Mouse (Mus musculus): ENCODE data around the gene Cnksr1. TPM values are rescaled to one million over a fixed set of nuclear protein-coding genes. Genes with fewer than 3 reads are reported as not detected.

Cnksr1 gene
- total RNA-seq, 2 experiments from 2014 or later, result 2.3 to 4.4 TPM

GRCm38 (mm10) chr4:134253722-134254324 lies 15.6 kb upstream of the Cnksr1 start, which contains the start of gene Grrp1:
Grrp1 (minus strand) TSS chr4:134254106.
- intact Hi-C loops (cut with DNase I), result no loop called here
- peak in 1 of 2 experiments; percentile 56 for DNase-seq

- no peak for DNase-seq
- intact Hi-C loops (cut with DNase I), result no loop called here
Observed at GRCm38 (mm10) chr4:134252911-134253721, 14.9 kb upstream of the Cnksr1 start.

GRCm38 (mm10) chr4:134252131-134252910 lies 14.1 kb upstream of the Cnksr1 start:
- no peak for DNase-seq
- intact Hi-C loops (cut with DNase I), result no loop called here

GRCm38 (mm10) chr4:134251241-134252130 lies 13.3 kb upstream of the Cnksr1 start:
- intact Hi-C loops (cut with DNase I), result no loop called here
- DNase-seq, result peak in 1 of 2 experiments; percentile 55

GRCm38 (mm10) chr4:134250930-134251240 lies 12.7 kb upstream of the Cnksr1 start:
- intact Hi-C loops (cut with DNase I), result no loop called here
- no peak for DNase-seq

- DNase-seq, result no peak
- intact Hi-C loops (cut with DNase I), result no loop called here
Observed at GRCm38 (mm10) chr4:134250116-134250929, 12.1 kb upstream of the Cnksr1 start.

DNA sequence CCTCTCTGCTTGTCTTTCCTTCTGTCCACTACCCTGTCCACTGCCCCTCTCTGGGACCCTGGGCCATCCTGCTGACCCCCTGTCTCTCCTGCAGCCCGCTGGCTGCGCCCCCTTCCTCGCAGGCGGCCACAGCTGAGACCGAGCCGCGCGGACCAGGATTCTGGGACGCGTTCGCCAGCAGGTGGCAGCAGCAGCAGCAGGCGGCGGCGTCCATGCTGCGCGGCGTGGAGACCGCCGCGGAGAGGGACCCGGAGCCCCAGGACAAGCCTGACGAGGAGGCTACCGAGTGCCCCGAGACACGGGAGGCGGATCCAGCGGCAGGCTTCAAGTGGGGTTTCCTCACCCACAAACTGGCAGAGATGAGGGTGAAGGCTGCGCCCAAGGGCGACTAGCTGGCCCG lies 11.5 kb upstream of the Cnksr1 start:
- intact Hi-C loops (cut with DNase I), result loop anchor here (1.0 to 5.0 kb wide), 3 partner anchors 19 to 138 kb away; partner anchors contain the start of gene Pdik1l
- DNase-seq, result peak; percentile 85 to 89

DNA sequence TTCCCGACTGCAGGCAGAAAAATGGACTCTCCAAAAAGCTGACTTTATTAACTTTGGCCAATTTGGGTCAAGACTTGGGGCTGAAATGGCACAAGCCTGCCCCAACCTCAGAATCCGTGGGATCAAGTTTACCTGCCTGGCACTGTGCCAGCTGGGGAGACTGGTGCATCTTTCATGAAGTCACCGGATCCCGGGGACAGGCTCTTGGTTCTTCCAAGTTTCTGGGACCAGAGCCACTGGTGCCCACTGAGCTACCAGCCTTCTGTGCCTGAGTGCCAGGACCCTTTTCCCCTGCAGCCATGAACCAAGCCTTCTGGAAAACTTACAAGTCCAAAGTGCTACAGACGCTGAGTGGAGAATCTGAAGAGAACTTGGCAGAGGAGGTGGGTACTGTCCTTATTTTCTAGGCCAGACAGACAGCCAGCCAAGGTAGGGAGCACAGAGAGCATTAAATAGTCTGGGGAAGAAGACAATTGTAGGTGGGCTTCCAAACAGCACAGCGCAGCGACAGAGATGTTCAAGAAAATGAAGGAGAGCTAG lies 8.6 kb upstream of the Cnksr1 start, which contains the start of gene Gm30191:
Gm30191 (plus strand) TSS at position 217 of the 540 bp plus-strand sequence.
- intact Hi-C loops (cut with DNase I), result loop anchor here (5.0 kb wide), 1 partner anchor 141 kb away; no protein-coding TSS in a partner anchor

DNA sequence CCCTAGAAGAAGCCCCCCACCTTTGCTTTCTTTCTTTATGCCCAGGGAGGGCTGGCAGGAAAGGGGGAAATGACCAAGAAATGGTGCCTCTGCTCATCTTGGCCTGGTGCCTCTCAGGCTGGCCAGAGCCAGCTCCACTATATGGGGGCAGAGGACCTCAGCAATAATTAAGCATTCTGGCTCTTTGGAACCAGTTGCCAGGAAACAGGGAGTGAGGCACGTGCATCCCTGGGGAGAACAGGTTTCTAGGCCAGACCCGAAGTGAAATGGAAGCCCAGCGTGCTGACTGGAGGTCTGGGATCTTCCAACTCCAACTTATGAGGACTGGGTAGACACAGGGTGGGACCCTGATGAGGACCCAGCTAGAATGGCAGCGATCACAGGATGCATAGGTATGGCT lies 8.1 kb upstream of the Cnksr1 start:
- DNase-seq, result no peak
- intact Hi-C loops (cut with DNase I), result loop anchor here (5.0 kb wide), 1 partner anchor 141 kb away; no protein-coding TSS in a partner anchor

More for the DNA sequence above, 8.6 kb upstream of the Cnksr1 start, which contains the start of gene Gm30191:
- DNase-seq, result no peak

- DNase-seq, result peak; percentile 95 to 98
- intact Hi-C loops (cut with DNase I), result loop anchor here (5.0 kb wide), 1 partner anchor 142 kb away; no protein-coding TSS in a partner anchor
Observed at GRCm38 (mm10) chr4:134245148-134245843, 7.1 kb upstream of the Cnksr1 start, which contains the start of gene Zfp593. Zfp593 (minus strand) TSS chr4:134245592.

DNA sequence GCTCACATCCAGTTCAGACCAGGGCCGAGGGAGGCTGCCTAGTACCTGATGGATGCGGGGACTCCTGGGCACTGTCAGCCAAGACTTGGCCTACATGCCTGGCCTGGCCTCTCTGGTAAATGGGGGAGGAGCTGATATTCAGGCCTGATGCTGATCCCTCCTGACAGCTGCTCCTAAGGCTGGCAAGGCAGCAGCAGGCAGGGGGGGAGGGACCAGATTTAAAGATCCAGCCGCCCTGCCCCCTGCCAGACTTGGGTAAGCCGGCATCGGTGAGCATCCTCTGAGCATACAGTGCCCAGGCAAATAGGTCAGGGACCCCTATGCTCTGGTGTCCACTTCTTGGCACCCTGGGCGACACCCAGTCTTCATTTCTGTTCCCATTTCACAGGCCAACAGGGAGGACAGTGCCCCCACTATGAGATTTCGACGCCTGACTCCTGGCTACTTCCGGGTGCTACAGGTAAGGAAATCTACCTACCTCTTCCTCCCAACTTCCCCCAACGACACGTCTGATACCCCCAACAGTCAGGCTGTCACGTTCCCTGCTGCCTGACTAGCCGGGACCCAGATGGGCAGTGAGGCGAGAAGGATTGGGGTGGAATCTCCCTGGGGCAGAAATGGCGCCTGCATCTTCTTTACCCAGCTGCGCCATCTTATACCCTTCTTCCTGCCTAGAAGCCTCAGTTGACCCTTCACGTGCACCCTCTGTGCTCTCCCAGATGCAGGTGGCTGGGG lies 5.5 kb upstream of the Cnksr1 start, which contains the start of gene E130218I03Rik:
E130218I03Rik (plus strand) TSS at position 147 of the 735 bp plus-strand sequence.
- intact Hi-C loops (cut with DNase I), result no loop called here
- DNase-seq, result no peak

GRCm38 (mm10) chr4:134238686-134239085 lies 487 bp upstream of the Cnksr1 start:
- intact Hi-C loops (cut with DNase I), result loop anchor here (2.0 kb wide), 1 partner anchor 52 kb away; the partner anchor contains the start of gene Cep85

DNA sequence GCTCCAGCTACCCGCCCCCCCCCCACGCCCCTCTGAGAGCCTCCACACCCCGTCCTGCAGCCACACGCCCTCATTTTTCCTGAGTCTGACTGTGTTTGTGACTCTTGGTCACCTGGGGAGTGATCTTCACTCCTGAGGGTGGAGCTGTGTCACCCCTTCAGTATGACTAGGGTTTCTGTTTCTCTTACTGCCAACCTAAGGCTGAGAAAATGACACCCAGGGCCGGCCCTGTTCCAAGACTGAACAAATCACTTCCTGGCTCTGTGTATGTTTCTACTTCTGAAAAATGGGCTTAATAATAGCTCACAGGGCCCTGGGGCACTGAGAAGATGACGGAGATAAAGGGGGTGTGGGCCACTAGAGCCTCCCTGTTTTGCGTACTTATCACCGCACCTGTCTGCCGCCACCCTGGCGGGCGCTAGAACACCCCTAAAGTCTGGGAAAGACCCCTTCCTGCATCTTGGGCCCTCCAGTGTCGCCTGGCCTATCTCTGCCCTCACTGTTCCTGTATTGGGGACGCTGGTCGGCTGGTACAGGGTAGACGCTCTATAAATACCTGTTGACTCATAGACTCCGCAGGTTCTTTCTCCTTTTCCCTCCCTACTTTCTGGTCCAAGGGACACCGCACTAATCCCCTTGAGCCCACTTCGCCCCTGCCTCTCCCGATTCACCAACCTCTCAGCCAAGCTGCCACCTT lies 469 bp downstream of the Cnksr1 start:
- intact Hi-C loops (cut with DNase I), result loop anchor here (2.0 kb wide), 1 partner anchor 51 kb away; the partner anchor contains the start of gene Cep85
- no peak for DNase-seq

More at GRCm38 (mm10) chr4:134238686-134239085, 487 bp upstream of the Cnksr1 start:
- DNase-seq, result no peak

GRCm38 (mm10) chr4:134234876-134235275 lies 3.3 kb downstream of the Cnksr1 start:
- intact Hi-C loops (cut with DNase I), result no loop called here
- DNase-seq, result peak in 1 of 2 experiments; percentile 64

- DNase-seq, result no peak
- intact Hi-C loops (cut with DNase I), result no loop called here
Observed at GRCm38 (mm10) chr4:134230431-134230830, 7.8 kb downstream of the Cnksr1 start.

DNA sequence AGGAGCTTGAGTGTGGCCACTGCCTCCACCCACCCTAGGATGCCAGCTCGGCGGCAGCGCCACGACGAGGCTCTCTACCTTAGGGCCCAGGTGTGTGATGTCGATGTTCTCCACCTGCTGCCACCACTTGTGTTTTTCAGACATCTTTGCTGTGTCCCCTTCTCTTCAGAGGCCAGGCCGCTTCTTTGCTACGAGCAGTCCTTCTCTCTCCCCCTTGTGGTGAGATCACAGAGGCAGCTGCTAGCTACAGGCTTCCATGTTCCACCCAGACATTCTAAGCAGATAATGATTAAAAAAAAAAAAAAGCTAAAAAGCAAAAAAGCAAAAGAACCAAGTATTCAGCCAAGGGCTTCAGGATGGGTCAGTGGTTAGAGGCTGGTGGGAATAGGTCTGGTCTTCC lies 11.0 kb downstream of the Cnksr1 start, which contains the start of gene Catsper4:
Catsper4 (minus strand) TSS at position 190 of the 400 bp plus-strand sequence.
- DNase-seq, result no peak
- intact Hi-C loops (cut with DNase I), result no loop called here
